Mouse (Mus musculus): Measurements from ENCODE around the gene Slc29a1. TPM values are rescaled to one million over a fixed set of nuclear protein-coding genes. Genes with fewer than 3 reads are reported as not detected.

Gene Slc29a1
- polyA plus RNA-seq, 1 experiment = 132 TPM

DNA sequence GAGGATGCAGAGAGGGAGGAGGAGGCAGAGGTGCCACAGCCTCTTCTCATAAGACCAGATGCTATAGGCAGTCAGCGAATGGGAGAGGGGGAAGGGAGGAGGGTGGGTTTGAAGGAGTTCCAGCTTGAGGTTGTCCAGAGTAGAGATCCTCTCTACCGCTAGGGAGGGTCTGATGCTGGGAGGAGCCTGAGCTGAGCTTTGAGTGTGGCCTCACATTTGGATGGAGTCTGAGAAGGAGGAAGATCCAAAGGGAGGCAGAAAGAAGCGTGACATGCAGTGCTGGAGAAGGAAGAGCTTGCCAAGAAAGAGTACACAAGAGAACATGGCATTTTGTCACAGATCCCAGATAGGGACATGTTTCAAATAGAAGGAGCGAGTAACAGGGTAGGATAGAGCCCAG is 61.0 kb downstream of the Slc29a1 start:
- Histone ChIP-seq H3K27ac (ENCODE audit: insufficient read depth, low read length) (no peak overlapping the region), H3K9ac (ENCODE audit: low read depth, poor library complexity, severe bottlenecking) (no peak overlapping the region), H3K4me3 (ENCODE audit: low read depth, low read length) (no peak overlapping the region), H3K4me1 (ENCODE audit: control insufficient read depth, insufficient read depth, low read length) (no peaks in the 10 kb centered on the region), H3K36me3 (ENCODE audit: control insufficient read depth, insufficient read depth, low read length, poor library complexity, severe bottlenecking) (no peaks in the 10 kb centered on the region), H3K9me3 (replicated peaks; ENCODE audit: control insufficient read depth, insufficient read depth, low read length, poor library complexity, severe bottlenecking) (no peaks in the 10 kb centered on the region), H3K27me3 (ENCODE audit: control insufficient read depth, insufficient read depth, low read length, poor library complexity, severe bottlenecking) (no peaks in the 10 kb centered on the region)
- no peak for TF ChIP-seq CTCF (IDR thresholded peaks at IDR 0.05; ENCODE audit: low read depth, low read length)

DNA sequence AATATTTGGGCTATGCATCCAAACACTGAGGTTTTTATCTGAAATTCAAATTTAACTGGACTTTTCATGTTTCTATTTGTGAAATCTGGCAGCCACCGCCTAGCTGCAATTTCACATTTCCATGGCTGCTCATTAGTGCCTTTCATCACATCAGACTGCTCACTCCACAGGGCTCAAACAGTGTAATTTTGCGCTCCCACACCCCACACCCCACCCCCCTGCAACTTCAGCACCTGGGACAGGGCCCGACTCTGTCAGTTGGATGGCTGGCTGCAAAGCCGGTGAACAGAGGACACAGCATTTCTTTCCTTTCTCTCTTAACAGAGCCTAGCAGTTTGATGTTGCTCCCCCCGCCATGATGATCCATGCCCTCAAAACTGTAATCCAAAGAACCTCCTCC is 63.1 kb downstream of the Slc29a1 start:
- no peak overlapping the region for H3K9ac ChIP-seq (ENCODE audit: low read depth, poor library complexity, severe bottlenecking)
- no peak overlapping the region for H3K27ac ChIP-seq (ENCODE audit: insufficient read depth, low read length)
- H3K4me1 ChIP-seq (ENCODE audit: control insufficient read depth, insufficient read depth, low read length) = no peaks in the 10 kb centered on the region
- no peak overlapping the region for H3K4me3 ChIP-seq (ENCODE audit: low read depth, low read length)
- TF ChIP-seq EP300 (IDR thresholded peaks at IDR 0.05; ENCODE audit: insufficient read depth, low read depth, low read length) (no peak), CTCF (IDR thresholded peaks at IDR 0.05; ENCODE audit: low read depth, low read length) (no peak), POLR2A (IDR thresholded peaks at IDR 0.05; ENCODE audit: insufficient read depth, low read length) (no peak)
- H3K27me3 ChIP-seq (ENCODE audit: control insufficient read depth, insufficient read depth, low read length, poor library complexity, severe bottlenecking) = no peaks in the 10 kb centered on the region
- no peaks in the 10 kb centered on the region for H3K36me3 ChIP-seq (ENCODE audit: control insufficient read depth, insufficient read depth, low read length, poor library complexity, severe bottlenecking)
- no peaks in the 10 kb centered on the region for H3K9me3 ChIP-seq (replicated peaks; ENCODE audit: control insufficient read depth, insufficient read depth, low read length, poor library complexity, severe bottlenecking)

Other genes with a start within 250 kb of the Slc29a1 start
- 135 and 137 TPM in 2 replicates for gene Cdc5l, start 165.9 kb downstream of the Slc29a1 start, polyA plus RNA-seq (2011; ENCODE audit: insufficient read depth, insufficient read length, low read depth, missing spikeins)
- gene Spats1, start 124.2 kb downstream of the Slc29a1 start, polyA plus RNA-seq (2011; ENCODE audit: insufficient read depth, insufficient read length, low read depth, missing spikeins) = 3.0 and 3.2 TPM in 2 replicates
- gene Aars2, start 92.8 kb downstream of the Slc29a1 start, polyA plus RNA-seq (2011; ENCODE audit: insufficient read depth, insufficient read length, low read depth, missing spikeins) = 18.1 and 19.0 TPM in 2 replicates
- gene Tcte1, start 76.2 kb downstream of the Slc29a1 start, polyA plus RNA-seq (2011; ENCODE audit: insufficient read depth, insufficient read length, low read depth, missing spikeins) = not detected in 2 replicates
- 1.5 and 1.8 TPM in 2 replicates for gene Tmem151b, start 49.9 kb downstream of the Slc29a1 start, polyA plus RNA-seq (2011; ENCODE audit: insufficient read depth, insufficient read length, low read depth, missing spikeins)
- gene Nfkbie, start 43.9 kb downstream of the Slc29a1 start, polyA plus RNA-seq (2011; ENCODE audit: insufficient read depth, insufficient read length, low read depth, missing spikeins) = 2.7 and 3.0 TPM in 2 replicates
- gene Slc35b2, start 35.7 kb downstream of the Slc29a1 start, polyA plus RNA-seq (2011; ENCODE audit: insufficient read depth, insufficient read length, low read depth, missing spikeins) = 28.2 and 31.7 TPM in 2 replicates
- gene Hsp90ab1, start 26.3 kb downstream of the Slc29a1 start, polyA plus RNA-seq (2011; ENCODE audit: insufficient read depth, insufficient read length, low read depth, missing spikeins) = 3,626 and 3,708 TPM in 2 replicates
- gene Mymx, start 2.5 kb upstream of the Slc29a1 start, polyA plus RNA-seq (2011; ENCODE audit: insufficient read depth, insufficient read length, low read depth, missing spikeins) = 19.2 and 22.6 TPM in 2 replicates
- 1.4 and 1.9 TPM in 2 replicates for gene Capn11, start 59.7 kb upstream of the Slc29a1 start, polyA plus RNA-seq (2011; ENCODE audit: insufficient read depth, insufficient read length, low read depth, missing spikeins)
- 31.8 and 42.7 TPM in 2 replicates for gene Mrpl14, start 86.7 kb upstream of the Slc29a1 start, polyA plus RNA-seq (2011; ENCODE audit: insufficient read depth, insufficient read length, low read depth, missing spikeins)
- gene Tmem63b, start 87.3 kb upstream of the Slc29a1 start, polyA plus RNA-seq (2011; ENCODE audit: insufficient read depth, insufficient read length, low read depth, missing spikeins) = 112 and 129 TPM in 2 replicates
- not detected in 2 replicates for gene 1600014C23Rik, start 134.2 kb upstream of the Slc29a1 start, polyA plus RNA-seq (2011; ENCODE audit: insufficient read depth, insufficient read length, low read depth, missing spikeins)

Data from ES-Bruce4 (cell line).